Mouse (Mus musculus): ENCODE results near the gene Kcnip4.
A peak's percentile ranks its signal among the peaks of the same experiment; 100 is the strongest.

Gene Kcnip4

GRCm38 (mm10) chr5:49244414-49244813 is 280.3 kb downstream of the Kcnip4 start:
- no peak for DNase-seq

- peak; percentile 3 to 12 for DNase-seq
These were observed 283.0 kb downstream of the Kcnip4 start for GRCm38 (mm10) chr5:49241708-49242107.

- no peak for DNase-seq
These were observed 323.4 kb downstream of the Kcnip4 start for GRCm38 (mm10) chr5:49201164-49201756.

GRCm38 (mm10) chr5:49188236-49188635 is 336.5 kb downstream of the Kcnip4 start:
- no peak for DNase-seq

- no peak for DNase-seq
These were observed 374.4 kb downstream of the Kcnip4 start for GRCm38 (mm10) chr5:49150116-49150811.

GRCm38 (mm10) chr5:49149684-49150083 is 375.0 kb downstream of the Kcnip4 start:
- DNase-seq = no peak

GRCm38 (mm10) chr5:49095432-49095831 is 429.3 kb downstream of the Kcnip4 start:
- DNase-seq = no peak

- no peak for DNase-seq
These were observed 429.8 kb downstream of the Kcnip4 start for GRCm38 (mm10) chr5:49094945-49095344.

GRCm38 (mm10) chr5:49094306-49094705 is 430.4 kb downstream of the Kcnip4 start:
- no peak for DNase-seq

GRCm38 (mm10) chr5:49090122-49090680 is 434.5 kb downstream of the Kcnip4 start:
- peak; percentile 45 to 87 for DNase-seq

GRCm38 (mm10) chr5:49065646-49066045 is 459.1 kb downstream of the Kcnip4 start:
- no peak for DNase-seq

GRCm38 (mm10) chr5:49058926-49059325 is 465.8 kb downstream of the Kcnip4 start:
- no peak for DNase-seq

- no peak for DNase-seq
These were observed 466.9 kb downstream of the Kcnip4 start for GRCm38 (mm10) chr5:49057636-49058340.

GRCm38 (mm10) chr5:49047960-49048359 is 476.7 kb downstream of the Kcnip4 start:
- DNase-seq = no peak

GRCm38 (mm10) chr5:49041259-49041845 is 483.4 kb downstream of the Kcnip4 start:
- DNase-seq = no peak

GRCm38 (mm10) chr5:48997359-48997758 is 527.3 kb downstream of the Kcnip4 start:
- no peak for DNase-seq

- DNase-seq = no peak
These were observed 535.5 kb downstream of the Kcnip4 start for GRCm38 (mm10) chr5:48989145-48989659.

- no peak for DNase-seq
These were observed 582.2 kb downstream of the Kcnip4 start for GRCm38 (mm10) chr5:48942378-48943088.

GRCm38 (mm10) chr5:48931881-48932280 is 592.8 kb downstream of the Kcnip4 start:
- DNase-seq = no peak

- no peak for DNase-seq
These were observed 634.5 kb downstream of the Kcnip4 start for GRCm38 (mm10) chr5:48890216-48890615.

GRCm38 (mm10) chr5:48889395-48890194 is 635.1 kb downstream of the Kcnip4 start:
- peak in 1 of 2 experiments; percentile 1 for DNase-seq

Measured in kidney, adult 8-10 months (tissue).